Mouse (Mus musculus) R1 (cell line): ENCODE measurements at regions not wholly inside any gene's neighbourhood (a gene's known extent, or its start where the extent isn't known, plus 50 kb on each side); places are given as distances from the start of the nearest gene placed in this dataset.

ENCODE experiments used
- DNase-seq: peaks from one replicate; pipeline ENCODE4 v3.0.0-alpha.2; 2018; ENCODE audit warnings: low read depth, low spot score

DNA sequence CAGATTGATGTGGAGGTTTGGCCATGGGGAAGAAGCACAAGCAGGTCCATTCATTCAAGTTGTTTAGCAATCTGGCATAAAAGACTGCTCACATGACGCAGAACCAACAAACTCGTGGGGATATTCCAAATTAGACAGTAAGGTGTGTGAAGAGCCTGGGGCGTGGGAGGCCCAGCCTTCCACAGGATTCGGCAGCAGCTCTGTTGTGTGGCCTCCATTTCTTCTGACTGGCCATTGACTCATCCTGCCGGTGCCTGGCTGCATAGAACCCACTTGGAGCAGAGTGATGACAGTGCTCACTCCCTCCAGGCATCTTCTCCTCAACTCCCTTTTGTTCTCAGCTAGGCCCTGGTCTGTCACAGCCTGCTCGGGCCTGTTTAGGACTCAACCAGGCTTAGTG lies 91.6 kb upstream of the Irf2bp2 start:
- DNase-seq, result no peak

GRCm38 (mm10) chr8:126683950-126684349 lies 90.2 kb upstream of the Irf2bp2 start:
- DNase-seq, result no peak

- DNase-seq, result no peak
These were observed 89.8 kb upstream of the Irf2bp2 start for GRCm38 (mm10) chr8:126683555-126683947.

DNA sequence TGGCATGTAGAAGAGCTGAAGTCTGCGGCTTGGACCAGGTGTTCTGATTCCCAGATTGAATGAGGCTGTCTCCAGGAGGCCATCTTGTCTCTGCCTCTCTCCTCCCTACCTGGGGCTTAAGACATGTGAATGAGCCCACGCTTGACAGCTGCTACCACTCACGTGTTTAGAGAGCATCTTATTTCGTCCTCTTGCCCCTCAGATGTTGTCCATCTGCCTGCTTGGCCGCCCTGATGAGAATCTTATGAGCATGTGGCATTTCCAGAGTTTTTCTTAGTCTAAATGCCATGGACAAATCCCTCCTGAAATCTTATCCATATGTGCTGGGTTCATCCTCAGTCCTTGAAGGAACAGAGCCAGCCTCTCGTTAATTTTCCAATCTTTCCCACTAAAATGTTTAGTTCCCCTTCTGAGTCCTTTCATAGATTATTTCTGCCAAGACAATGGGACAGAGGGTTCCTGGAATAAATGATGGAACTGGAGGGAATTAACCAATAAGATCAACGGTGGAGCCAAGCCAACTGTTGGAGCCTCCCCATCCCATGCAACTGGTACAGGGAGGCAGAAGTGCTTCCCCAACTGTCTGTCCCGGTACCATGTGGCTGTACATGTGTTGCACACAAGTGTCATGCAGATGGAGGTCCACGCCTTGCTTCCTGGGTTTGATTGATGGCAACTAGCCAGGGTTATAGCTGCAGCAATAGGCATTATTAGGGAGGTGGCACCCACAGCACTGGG lies 89.2 kb upstream of the Irf2bp2 start:
- no peak for DNase-seq

GRCm38 (mm10) chr8:126681948-126682651 lies 88.3 kb upstream of the Irf2bp2 start:
- DNase-seq, result no peak

- no peak for DNase-seq
These were observed 84.4 kb upstream of the Irf2bp2 start for GRCm38 (mm10) chr8:126678004-126678751.

DNA sequence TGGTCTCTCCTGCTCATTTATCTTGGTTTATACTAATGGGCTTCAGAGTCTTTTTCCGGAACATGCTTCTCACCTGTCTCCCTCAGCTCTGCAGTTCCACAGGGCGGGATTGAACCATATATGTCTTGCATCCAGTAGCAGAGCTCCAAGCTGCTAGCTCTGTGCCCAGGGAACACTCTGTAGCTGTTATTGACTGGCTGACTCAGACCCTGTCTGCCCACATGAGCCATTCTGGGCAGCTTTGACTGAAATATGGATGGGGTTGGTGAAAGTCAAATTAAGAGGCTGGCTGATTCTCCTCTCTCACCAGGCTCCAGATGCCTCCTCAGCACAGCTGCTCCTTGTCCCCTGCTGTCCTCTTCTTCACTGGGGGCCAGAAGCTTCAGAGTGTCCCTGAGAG lies 81.4 kb upstream of the Irf2bp2 start:
- DNase-seq, result no peak

- no peak for DNase-seq
These were observed 79.4 kb upstream of the Irf2bp2 start for GRCm38 (mm10) chr8:126673038-126673740.

DNA sequence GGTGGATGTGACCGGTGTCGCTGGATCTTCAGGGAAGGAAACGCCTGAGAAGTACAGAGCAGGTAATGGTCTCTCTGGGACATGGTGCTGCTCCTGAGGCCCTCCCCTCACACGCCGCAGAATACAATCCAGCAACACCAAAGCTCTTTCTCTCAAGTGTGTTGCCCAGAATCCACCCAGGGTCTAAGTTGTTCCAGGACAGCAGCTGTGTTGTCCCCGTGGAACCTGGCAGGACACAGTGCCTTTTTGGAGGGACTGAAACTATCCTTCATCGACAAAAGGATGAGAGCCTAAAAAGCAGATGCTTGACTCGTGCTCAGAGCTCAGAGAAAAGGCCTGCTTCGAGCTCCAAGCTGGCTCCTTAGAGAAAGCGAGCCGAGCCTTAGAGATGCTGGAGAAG lies 77.8 kb upstream of the Irf2bp2 start:
- DNase-seq, result no peak

GRCm38 (mm10) chr8:126669919-126670318 lies 76.1 kb upstream of the Irf2bp2 start:
- DNase-seq, result no peak

DNA sequence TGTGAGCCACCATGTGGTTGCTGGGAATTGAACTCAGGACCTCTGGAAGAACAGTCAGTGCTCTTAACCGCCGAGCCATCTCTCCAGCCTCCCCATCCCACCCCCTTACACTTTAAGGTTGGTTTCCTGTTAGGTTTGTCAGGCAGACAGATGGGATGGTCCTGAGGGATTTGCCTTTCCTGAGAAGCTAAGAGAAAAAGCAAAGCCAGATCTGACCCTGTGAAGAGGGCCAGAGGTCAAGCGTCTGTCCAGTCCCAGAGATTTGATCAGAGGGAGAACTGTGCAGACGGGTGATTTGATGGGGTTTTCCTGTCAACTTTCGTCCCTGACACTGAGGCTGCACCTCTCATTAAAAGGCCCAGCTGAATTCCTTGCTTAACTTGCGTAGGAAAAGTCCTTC lies 75.4 kb upstream of the Irf2bp2 start:
- no peak for DNase-seq

DNA sequence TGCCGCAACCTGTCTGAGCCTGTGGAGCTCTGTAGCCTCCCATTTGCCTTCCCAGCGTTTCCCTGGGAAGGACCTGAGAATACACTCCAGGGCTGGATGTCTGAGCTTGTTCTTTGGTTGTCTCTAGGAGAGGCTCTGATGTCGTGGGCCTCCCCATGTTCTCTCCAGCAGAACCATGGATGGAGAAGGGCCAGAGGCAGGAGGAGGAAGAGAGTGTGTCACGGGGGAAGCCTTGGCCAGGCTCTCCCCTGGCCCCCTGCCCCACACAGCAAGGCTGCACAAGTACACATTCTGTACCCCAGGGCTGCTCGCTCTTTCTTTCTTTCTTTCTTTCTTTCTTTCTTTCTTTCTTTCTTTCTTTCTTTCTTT lies 74.9 kb upstream of the Irf2bp2 start:
- DNase-seq, result no peak

- DNase-seq, result no peak
These were observed 74.2 kb upstream of the Irf2bp2 start for GRCm38 (mm10) chr8:126667721-126668656.

- no peak for DNase-seq
These were observed 73.4 kb upstream of the Irf2bp2 start for GRCm38 (mm10) chr8:126667086-126667720.

- peak; percentile 63 for DNase-seq
These were observed 72.7 kb upstream of the Irf2bp2 start for GRCm38 (mm10) chr8:126666327-126667085.

GRCm38 (mm10) chr8:126665581-126666241 lies 71.9 kb upstream of the Irf2bp2 start:
- DNase-seq, result no peak

- DNase-seq, result no peak
These were observed 71.1 kb upstream of the Irf2bp2 start for GRCm38 (mm10) chr8:126664891-126665290.

- DNase-seq, result no peak
These were observed 69.3 kb upstream of the Irf2bp2 start for GRCm38 (mm10) chr8:126662797-126663784.
